Mouse (Mus musculus) G1E (cell line): ENCODE data around the gene Ank3. TPM values are rescaled to one million over a fixed set of nuclear protein-coding genes. Genes with fewer than 3 reads are reported as not detected.

Source experiments
- ATAC-seq: 2 replicates; pipeline ENCODE4 v1.8.0; 2016; ENCODE audit warnings: mild to moderate bottlenecking; ENCODE audit not compliant: insufficient number of reproducible peaks, poor library complexity, low FRiP score, severe bottlenecking; ENCODE audit errors: extremely low read depth
- DNase-seq: peaks from one replicate; pipeline ENCODE4 v3.0.0; 2012; ENCODE audit warnings: low spot score
- H3K27me3 ChIP-seq: 2 replicates; pipeline ENCODE4 v1.6.1; 2012; ENCODE audit warnings: mild to moderate bottlenecking, low read length, inconsistent platforms; ENCODE audit not compliant: insufficient read depth
- H3K36me3 ChIP-seq: replicated peaks from 2 replicates; pipeline ENCODE3; 2012; ENCODE audit warnings: mild to moderate bottlenecking, inconsistent platforms
- H3K4me1 ChIP-seq: 2 replicates; pipeline ENCODE4 v1.6.1; 2012; ENCODE audit warnings: low read depth, low read length, inconsistent platforms, mixed read lengths; ENCODE audit not compliant: insufficient read depth
- H3K4me3 ChIP-seq: 2 replicates; pipeline ENCODE4 v1.5.1; 2012; ENCODE audit warnings: low read depth, mild to moderate bottlenecking, inconsistent platforms, low read length, moderate library complexity, mixed read lengths
- H3K9me3 ChIP-seq: replicated peaks from 2 replicates; pipeline ENCODE4 v1.6.1; 2012; ENCODE audit warnings: inconsistent platforms
- CTCF ChIP-seq: IDR thresholded peaks from 2 replicates; pipeline ENCODE4 v1.5.1; 2012; ENCODE audit warnings: low read depth, low read length, inconsistent platforms, mixed read lengths
- GATA1 ChIP-seq: IDR thresholded peaks from 2 replicates; pipeline ENCODE4 v1.6.1; 2012; ENCODE audit warnings: borderline replicate concordance, low read length, inconsistent platforms, mixed read lengths
- GATA2 ChIP-seq: IDR thresholded peaks from 2 replicates; pipeline ENCODE4 v1.6.1; 2012; ENCODE audit warnings: low read depth, low read length, inconsistent platforms, borderline replicate concordance
- POLR2AphosphoS5 ChIP-seq: IDR thresholded peaks from 2 replicates; pipeline ENCODE4 v1.6.1; 2012; ENCODE audit warnings: low read depth, low read length, inconsistent platforms; ENCODE audit not compliant: insufficient replicate concordance
- TAL1 ChIP-seq: conservative IDR thresholded peaks from 2 replicates; pipeline ENCODE4 v1.6.1; 2012; ENCODE audit warnings: low read depth, low read length, inconsistent platforms, mixed read lengths
- polyA plus RNA-seq: library from polyadenylated mRNA; stranded (reverse); fragments of >175 nt; gene quantifications from 2 replicates; pipeline ENCODE4 v1.2.3, GENCODE M21; 2012
- total RNA-seq, 2 experiments: library from RNA; stranded (forward) in 1 of 2; stranded (reverse) in 1 of 2; fragments of 200-1000 nt in 1 of 2; fragments of >200 nt in 1 of 2; fragmentation: Nextera tagmentation in 1 of 2; gene quantifications; 2 replicates each; pipeline ENCODE4 v1.2.3; 2014 to 2017

Ank3 gene
- total and polyA plus RNA-seq, 3 experiments = 0.98 TPM; not detected in 2

DNA sequence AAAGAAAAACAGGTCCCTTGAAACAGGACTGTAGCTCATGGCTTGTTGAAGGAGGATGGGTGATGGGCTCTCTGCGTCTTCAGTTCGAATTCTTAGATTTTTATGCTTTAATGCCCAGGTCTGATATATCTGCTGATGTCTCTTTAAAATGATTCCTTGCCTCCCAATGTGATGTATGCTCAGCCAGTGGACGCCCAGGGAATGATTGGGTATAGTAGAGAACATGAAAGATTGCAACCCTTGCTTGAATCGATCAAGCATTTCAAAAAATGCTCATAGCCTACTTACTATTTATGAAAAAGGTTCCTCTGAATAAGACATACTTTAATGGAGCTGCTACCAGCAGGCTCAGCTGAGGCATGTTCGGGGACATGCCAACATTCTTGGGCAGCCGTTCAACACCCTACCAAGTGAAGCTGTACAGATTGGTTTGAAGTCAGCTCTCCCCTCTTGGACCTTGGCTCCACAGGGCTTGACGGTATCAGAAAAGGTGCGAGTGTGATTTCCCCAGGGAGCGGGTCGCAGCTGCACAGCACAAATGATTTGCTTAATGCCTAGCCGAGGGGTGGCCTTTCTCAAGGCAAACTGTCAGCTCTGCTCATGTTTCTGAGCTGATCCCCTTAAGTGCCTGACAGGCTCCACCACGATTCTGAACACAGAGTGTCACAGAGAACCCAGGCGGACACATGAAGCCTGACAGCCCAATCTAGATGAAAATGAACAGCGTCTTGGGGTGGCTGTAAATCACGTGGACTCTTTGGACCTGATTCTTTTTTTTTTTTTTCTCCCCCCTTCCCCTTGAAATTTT is 136.8 kb downstream of the Ank3 start:
- Histone ChIP-seq H3K9me3 (peaks cover 66% of the 10 kb centered on the region), H3K4me3 (no peak overlapping the region), H3K36me3 (no peaks in the 10 kb centered on the region), H3K4me1 (no peaks in the 10 kb centered on the region), H3K27me3 (no peaks in the 10 kb centered on the region)
- TF ChIP-seq POLR2AphosphoS5 = no peak
- TF ChIP-seq GATA1 = no peak
- TF ChIP-seq CTCF = no peak
- TF ChIP-seq TAL1 = no peak
- no peak for TF ChIP-seq GATA2
- ATAC-seq (no peak), DNase-seq (no peak)

DNA sequence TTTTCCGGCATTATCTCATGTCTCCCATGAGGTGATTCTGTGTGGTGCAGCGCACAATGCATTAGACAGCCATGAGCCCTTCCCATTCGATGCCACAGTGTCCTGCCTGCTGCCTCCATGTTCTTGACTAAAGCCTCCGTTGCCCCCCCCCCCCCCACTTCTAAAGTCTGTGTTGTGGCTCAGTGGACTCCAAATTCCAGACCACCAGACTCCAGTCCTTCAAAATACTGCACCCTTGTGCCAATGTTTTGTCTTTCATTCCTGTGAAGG is 137.3 kb downstream of the Ank3 start:
- TF ChIP-seq GATA2 (no peak), CTCF (no peak), POLR2AphosphoS5 (no peak), GATA1 (no peak), TAL1 (no peak)
- H3K9me3 ChIP-seq = peaks cover 67% of the 10 kb centered on the region
- DNase-seq = no peak
- H3K27me3 ChIP-seq = no peaks in the 10 kb centered on the region
- no peak overlapping the region for H3K4me3 ChIP-seq
- ATAC-seq = no peak
- H3K4me1 ChIP-seq = no peaks in the 10 kb centered on the region
- H3K36me3 ChIP-seq = no peaks in the 10 kb centered on the region

DNA sequence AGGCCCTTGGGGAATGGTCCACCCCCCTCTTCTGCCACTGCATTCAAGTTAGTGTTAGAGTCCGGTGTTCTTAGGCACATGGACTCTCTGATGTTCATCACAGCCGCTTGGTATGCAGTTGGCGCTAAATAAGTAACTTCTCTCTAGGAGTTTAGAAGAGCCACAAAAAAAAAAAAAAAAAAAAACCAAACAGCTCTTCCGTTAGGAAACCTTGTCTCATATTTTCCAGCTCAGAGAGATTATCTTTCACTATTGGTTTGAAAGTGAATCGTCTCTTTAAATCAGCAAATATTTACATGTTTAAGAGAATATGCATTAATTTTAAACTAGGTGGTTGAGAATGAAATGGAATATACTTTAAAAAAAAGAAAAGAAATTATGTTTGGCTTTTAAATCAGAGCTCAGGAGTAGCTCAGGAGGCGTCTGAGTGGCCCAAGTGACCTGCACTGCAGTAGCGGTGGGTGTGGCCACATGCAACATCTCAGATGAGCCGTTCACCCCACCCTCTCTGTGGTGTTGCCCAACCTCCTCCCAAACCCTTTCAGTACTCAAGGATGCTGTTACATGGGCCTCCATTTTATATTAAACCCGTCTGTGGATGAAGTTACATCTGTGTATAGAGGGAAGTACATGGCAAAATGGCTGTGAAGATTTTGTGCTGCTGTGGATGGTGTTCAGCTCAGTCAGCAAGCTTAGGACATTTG is 138.0 kb downstream of the Ank3 start:
- Histone ChIP-seq H3K9me3 (peaks cover 64% of the 10 kb centered on the region), H3K4me3 (no peak overlapping the region), H3K36me3 (no peaks in the 10 kb centered on the region), H3K27me3 (no peaks in the 10 kb centered on the region), H3K4me1 (no peaks in the 10 kb centered on the region)
- ATAC-seq (no peak), DNase-seq (no peak)
- TF ChIP-seq TAL1 (no peak), POLR2AphosphoS5 (no peak), GATA2 (no peak), GATA1 (no peak)

DNA sequence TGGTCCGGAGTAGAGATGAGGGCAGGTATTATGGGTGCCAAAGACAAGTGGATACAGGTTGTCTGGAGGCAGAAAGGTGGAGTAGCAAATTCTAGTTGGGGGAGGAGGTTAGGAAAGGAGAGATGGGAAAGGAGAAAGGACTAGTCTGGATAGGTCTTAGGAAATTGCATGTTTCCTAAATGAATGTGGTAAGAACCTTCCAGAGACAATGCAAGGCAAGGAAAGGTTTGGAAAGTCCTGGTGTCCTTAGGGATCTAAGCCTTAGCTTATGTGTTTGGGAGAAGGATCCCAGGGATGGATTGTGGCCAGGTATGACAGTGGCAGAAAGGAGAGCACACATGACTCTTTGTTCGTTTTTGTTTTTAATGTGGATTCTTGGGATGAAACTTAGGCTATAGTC is 139.7 kb downstream of the Ank3 start:
- no peak for TF ChIP-seq POLR2AphosphoS5
- TF ChIP-seq GATA2 = no peak
- no peak for TF ChIP-seq CTCF
- TF ChIP-seq GATA1 = no peak
- no peak for TF ChIP-seq TAL1
- Histone ChIP-seq H3K36me3 (no peaks in the 10 kb centered on the region), H3K27me3 (no peaks in the 10 kb centered on the region), H3K4me3 (no peak overlapping the region), H3K9me3 (peaks cover 62% of the 10 kb centered on the region), H3K4me1 (no peaks in the 10 kb centered on the region)
- DNase-seq = no peak
- ATAC-seq = no peak

DNA sequence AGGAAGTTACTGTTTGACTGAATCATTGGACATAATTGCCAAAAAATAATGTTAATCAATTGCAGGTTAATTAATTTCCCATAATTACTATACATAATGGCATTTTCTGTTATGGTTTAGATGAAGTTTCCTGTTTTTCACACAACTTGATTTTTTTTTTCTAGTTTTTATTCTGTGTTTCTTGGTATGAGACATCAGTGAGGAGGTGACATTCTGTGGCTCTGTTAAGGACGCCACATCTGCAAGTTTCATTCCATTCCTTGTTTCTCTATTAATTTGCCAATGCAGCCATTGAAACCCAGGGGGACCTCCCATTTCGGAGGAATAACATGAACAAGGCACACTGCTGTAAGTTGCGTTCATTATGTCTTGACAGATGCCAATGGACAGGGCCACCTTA is 143.9 kb downstream of the Ank3 start:
- no peak for DNase-seq
- H3K4me1 ChIP-seq = no peaks in the 10 kb centered on the region
- no peak for ATAC-seq
- no peaks in the 10 kb centered on the region for H3K27me3 ChIP-seq
- H3K36me3 ChIP-seq = no peaks in the 10 kb centered on the region
- TF ChIP-seq CTCF (no peak), GATA2 (no peak), TAL1 (no peak), GATA1 (no peak), POLR2AphosphoS5 (no peak)
- no peak overlapping the region for H3K4me3 ChIP-seq
- H3K9me3 ChIP-seq = peaks cover 49% of the 10 kb centered on the region

DNA sequence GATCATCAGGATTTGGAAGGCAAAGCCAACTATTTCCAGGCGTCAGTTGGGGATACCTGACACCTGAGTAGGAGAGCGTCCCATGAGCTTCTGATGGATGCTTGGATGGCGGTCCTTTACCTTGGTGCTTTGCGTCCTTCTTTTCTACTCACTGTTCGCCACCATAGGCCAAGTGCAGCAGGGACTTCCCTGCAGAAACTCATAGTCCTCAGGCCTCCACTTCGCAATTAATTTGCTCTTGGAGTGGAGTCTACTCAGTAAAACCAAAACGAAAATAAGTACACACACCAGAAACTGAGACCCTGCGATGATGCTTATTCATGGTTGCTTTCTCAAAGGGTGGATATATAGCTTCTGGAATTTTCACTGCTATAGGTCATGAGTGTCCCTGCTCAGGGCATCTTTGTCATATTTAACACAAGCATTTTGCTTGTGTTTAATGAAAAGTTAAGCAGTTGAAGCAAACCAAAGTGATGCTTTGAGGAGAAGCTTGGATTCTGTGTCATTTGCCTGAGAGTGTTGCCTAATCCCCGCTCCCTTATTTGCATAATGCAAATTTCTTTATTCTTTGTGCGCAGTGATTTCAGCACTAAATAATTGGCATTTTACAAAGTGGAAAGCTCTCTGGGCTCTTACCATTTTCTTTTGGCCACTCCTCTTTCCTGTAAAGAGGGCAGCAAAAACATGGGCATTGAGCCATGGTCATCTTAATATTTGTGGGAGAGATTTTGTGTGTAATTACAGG is 145.5 kb downstream of the Ank3 start:
- Histone ChIP-seq H3K36me3 (no peaks in the 10 kb centered on the region), H3K4me1 (no peaks in the 10 kb centered on the region), H3K4me3 (no peak overlapping the region), H3K9me3 (peaks cover 47% of the 10 kb centered on the region), H3K27me3 (no peaks in the 10 kb centered on the region)
- TF ChIP-seq GATA1 = no peak
- TF ChIP-seq CTCF = no peak
- TF ChIP-seq GATA2 = no peak
- no peak for TF ChIP-seq TAL1
- TF ChIP-seq POLR2AphosphoS5 = no peak
- ATAC-seq = no peak
- no peak for DNase-seq
